Mouse (Mus musculus) limb, embryonic 13.5 days (tissue): ENCODE measurements at regions not wholly inside any gene's neighbourhood (a gene's known extent, or its start where the extent isn't known, plus 50 kb on each side); places are given as distances from the start of the nearest gene placed in this dataset.
A peak's percentile ranks its signal among the peaks of the same experiment; 100 is the strongest.

Source experiments
- ATAC-seq: fragments of 200-750 bp; cut with Nextera tagmentation; 2 replicates; pipeline ENCODE4 v1.8.0; 2017; ENCODE audit warnings: low read depth, moderate number of reproducible peaks, moderate TSS enrichment; ENCODE audit not compliant: low FRiP score
- H3K27ac ChIP-seq: fragments of 300-500 bp; sonication (generic); 2 replicates; pipeline ENCODE4 v1.5.1; 2015; ENCODE audit warnings: inconsistent platforms, mild to moderate bottlenecking, moderate library complexity
- H3K27me3 ChIP-seq: fragments of 300-500 bp; sonication (generic); 2 replicates; pipeline ENCODE4 v1.6.1; 2015; ENCODE audit warnings: mild to moderate bottlenecking, inconsistent platforms
- H3K36me3 ChIP-seq: fragments of 300-500 bp; sonication (generic); 2 replicates; pipeline ENCODE4 v1.6.1; 2015; ENCODE audit warnings: inconsistent platforms, mild to moderate bottlenecking, moderate library complexity
- H3K4me1 ChIP-seq: fragments of 300-500 bp; sonication (generic); 2 replicates; pipeline ENCODE4 v1.6.1; 2015; ENCODE audit warnings: inconsistent platforms
- H3K4me2 ChIP-seq: fragments of 300-500 bp; sonication (generic); replicated peaks from 2 replicates; pipeline ENCODE4 v1.6.1; 2015; ENCODE audit warnings: inconsistent platforms, mild to moderate bottlenecking, moderate library complexity
- H3K4me3 ChIP-seq: fragments of 300-500 bp; sonication (generic); 2 replicates; pipeline ENCODE4 v1.5.1; 2015; ENCODE audit warnings: moderate library complexity, mild to moderate bottlenecking, inconsistent platforms
- H3K9ac ChIP-seq: fragments of 300-500 bp; sonication (generic); 2 replicates; pipeline ENCODE4 v1.6.1; 2015; ENCODE audit warnings: mild to moderate bottlenecking, inconsistent platforms
- H3K9me3 ChIP-seq: fragments of 300-500 bp; sonication (generic); 2 replicates; pipeline ENCODE4 v1.6.1; 2016; ENCODE audit warnings: inconsistent platforms
- whole genome bisulfite sequencing: fragments of 180-500 bp; shearing (Covaris S2); methylation state at CpG from one replicate; pipeline ENCODE4 v1.1.7; 2015; 5-methylcytosine and 5-hydroxymethylcytosine counted together

DNA sequence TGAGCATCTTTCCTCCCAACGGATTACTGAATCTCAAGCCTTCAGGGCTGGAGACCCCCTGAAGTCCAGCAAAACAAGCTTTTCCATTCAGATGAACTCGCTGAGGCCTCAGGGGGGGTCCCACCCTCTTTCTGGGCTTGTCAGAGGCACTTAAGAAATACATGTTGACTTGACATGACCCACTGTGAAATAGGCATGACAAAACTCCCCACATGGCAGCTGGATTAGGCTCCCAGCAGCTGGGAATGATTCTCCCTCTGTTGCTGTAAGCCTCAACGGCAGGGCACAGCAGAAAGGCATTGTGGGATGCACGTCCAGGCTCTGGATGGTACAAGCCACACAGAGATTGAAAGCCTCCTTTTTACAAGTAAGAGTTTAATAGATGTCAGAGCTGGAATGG lies 110.5 kb downstream of the Slc4a3 start:
- 48% methylated on average over 4 of the region's 4 CpGs for WGBS
- H3K36me3 ChIP-seq, result no peaks in the 10 kb centered on the region
- H3K4me1 ChIP-seq, result peaks cover 30% of the 10 kb centered on the region
- no peak overlapping the region for H3K9ac ChIP-seq
- ATAC-seq, result no peak
- no peaks in the 10 kb centered on the region for H3K27me3 ChIP-seq
- peak overlapping the region; percentile 22; the same call in 1 of the 2 replicates for H3K27ac ChIP-seq
- no peak overlapping the region for H3K4me2 ChIP-seq
- no peaks in the 10 kb centered on the region for H3K9me3 ChIP-seq
- no peak overlapping the region for H3K4me3 ChIP-seq

DNA sequence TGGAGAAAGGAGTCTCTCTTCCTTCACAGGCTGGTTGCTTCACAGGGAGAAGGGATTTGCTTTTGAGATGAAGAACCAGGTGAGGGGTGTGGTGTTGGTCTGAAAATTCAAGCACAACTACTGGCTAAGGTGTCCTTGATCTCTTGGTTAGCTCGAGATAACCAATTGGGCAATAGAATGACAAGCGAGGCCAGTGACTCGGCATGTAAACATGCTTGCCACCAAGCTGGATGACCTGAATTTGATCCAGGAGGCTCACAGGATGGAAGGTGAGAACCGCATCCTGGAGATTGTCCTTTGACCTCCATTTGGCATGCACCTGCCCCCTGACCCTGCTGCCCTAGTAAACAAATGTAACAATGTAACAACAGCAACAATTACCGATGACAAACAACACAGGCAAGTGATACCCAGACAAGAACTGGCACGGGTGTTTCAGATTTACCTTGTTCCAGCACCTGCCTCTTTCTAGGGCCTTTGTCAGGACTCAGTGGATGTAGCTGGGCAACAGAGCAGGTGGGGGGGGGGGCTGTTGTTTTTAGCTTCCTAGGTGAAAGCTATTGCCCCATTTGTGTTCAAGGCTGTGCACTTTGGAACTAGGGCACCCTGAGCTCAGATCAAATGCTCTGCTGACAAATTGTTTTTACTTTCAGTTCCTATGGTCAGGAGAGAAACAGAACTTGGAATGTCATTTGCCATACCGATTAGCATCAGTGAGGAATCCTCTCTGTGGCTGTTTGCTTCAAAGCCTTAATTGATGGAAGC lies 114.5 kb downstream of the Slc4a3 start:
- Histone ChIP-seq H3K4me3 (no peak overlapping the region), H3K27ac (no peak overlapping the region), H3K4me2 (no peak overlapping the region), H3K9ac (no peak overlapping the region), H3K4me1 (peaks cover 32% of the 10 kb centered on the region), H3K9me3 (no peaks in the 10 kb centered on the region), H3K36me3 (no peaks in the 10 kb centered on the region), H3K27me3 (0 out of 2 replicates have a peak, but pooled peaks cover 4% of the 10 kb centered on the region)
- 75% methylated on average over 7 of the region's 7 CpGs for WGBS
- no peak for ATAC-seq

DNA sequence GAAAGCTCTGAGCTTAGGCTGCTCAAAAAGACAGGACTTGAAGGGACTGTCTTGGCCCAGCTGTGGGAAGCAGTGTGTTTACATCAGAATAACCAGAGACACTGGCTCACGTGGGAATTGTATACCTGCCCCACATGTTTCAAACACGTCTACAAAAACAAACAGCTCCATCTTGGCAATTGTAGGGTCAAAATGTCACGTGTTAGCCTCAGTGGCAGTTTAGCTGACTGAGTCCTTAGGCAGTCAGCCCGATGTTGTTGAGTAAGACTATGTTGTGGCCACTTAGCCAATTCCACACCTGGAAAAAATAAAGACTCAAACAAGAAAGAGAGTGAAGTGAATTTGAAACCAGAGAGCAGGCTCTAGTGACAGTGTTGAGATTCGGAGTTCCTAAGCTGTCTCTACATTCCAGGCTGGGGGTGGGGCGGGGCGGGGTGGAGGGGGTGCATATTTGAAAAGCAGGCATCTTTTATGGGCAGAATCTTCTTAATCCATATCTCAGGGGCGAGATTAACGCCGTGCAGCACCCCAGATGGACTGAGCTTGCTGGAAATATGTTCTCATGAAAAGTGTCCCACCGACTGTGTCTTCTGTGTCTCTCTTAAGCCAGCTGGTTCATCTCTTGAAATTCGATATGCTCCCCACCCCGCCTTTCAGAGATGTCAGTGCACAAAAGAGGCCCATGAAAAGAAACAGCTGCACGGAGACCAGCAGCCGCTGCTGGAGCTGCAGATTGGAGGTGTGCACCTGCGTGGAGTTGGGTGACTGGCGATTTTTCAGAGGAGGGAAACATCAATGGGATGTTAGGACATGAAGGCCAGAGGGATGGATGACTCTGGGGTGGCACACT lies 116.3 kb downstream of the Slc4a3 start:
- Histone ChIP-seq H3K4me2 (peak overlapping the region; percentile 42), H3K9ac (no peak overlapping the region), H3K27ac (no peak overlapping the region; the same call in 1 of the 2 replicates), H3K4me3 (no peak overlapping the region), H3K36me3 (no peaks in the 10 kb centered on the region), H3K9me3 (0 out of 2 replicates have a peak, but pooled peaks cover 4% of the 10 kb centered on the region), H3K4me1 (peaks cover 20% of the 10 kb centered on the region), H3K27me3 (0 out of 2 replicates have a peak, but pooled peaks cover 4% of the 10 kb centered on the region)
- ATAC-seq, result peak; percentile 85
- WGBS, result 8% methylated on average over 17 of the region's 17 CpGs

DNA sequence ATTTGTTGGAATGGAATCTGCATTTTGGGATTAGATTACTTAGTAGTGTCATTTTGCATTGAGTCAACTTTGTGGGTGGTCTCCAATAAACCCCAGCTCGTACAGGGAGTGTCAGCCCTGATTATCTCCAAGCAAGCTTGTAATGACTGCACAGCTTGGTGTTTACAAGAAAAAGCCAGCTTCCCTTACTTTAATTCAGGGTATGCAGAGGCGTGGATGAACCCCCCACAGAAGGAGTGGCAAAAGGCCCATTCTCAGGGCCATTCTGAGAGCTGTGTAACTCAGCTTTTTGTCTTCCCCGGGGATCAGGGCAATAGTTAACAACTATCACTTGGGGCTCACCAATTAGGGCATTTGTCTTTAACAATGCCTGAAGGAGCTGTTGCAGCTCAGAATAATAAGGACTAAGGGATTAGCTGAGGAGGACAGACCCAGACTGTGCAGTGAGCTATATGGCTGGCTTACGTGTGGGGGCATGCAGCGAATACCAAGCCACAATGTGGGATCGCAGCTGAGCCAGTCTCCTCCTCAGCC lies 121.7 kb downstream of the Slc4a3 start:
- Histone ChIP-seq H3K4me2 (no peak overlapping the region), H3K36me3 (no peaks in the 10 kb centered on the region), H3K27me3 (peaks cover 9% of the 10 kb centered on the region; the same call in 1 of the 2 replicates), H3K4me3 (no peak overlapping the region), H3K27ac (no peak overlapping the region), H3K9ac (no peak overlapping the region), H3K4me1 (peaks cover 14% of the 10 kb centered on the region), H3K9me3 (0 out of 2 replicates have a peak, but pooled peaks cover 4% of the 10 kb centered on the region)
- 27% methylated on average over 6 of the region's 6 CpGs for WGBS
- ATAC-seq, result peak; percentile 44

- H3K9ac ChIP-seq, result no peak overlapping the region
- no peak for ATAC-seq
- WGBS, result 81% methylated on average over 4 of the region's 4 CpGs
- 0 out of 2 replicates have a peak, but pooled peaks cover 10% of the 10 kb centered on the region for H3K9me3 ChIP-seq
- no peak overlapping the region for H3K4me3 ChIP-seq
- no peak overlapping the region for H3K27ac ChIP-seq
- peaks cover 7% of the 10 kb centered on the region; the same call in 1 of the 2 replicates for H3K27me3 ChIP-seq
- H3K36me3 ChIP-seq, result no peaks in the 10 kb centered on the region
- H3K4me2 ChIP-seq, result no peak overlapping the region
- H3K4me1 ChIP-seq, result peaks cover 12% of the 10 kb centered on the region; the same call in 1 of the 2 replicates
Measured at GRCm38 (mm10) chr1:75676295-75676694, 130.2 kb downstream of the Slc4a3 start.

- no peak for ATAC-seq
- Histone ChIP-seq H3K27me3 (peaks cover 3% of the 10 kb centered on the region; the same call in 1 of the 2 replicates), H3K4me2 (no peak overlapping the region), H3K4me1 (peaks cover 12% of the 10 kb centered on the region; the same call in 1 of the 2 replicates), H3K9ac (no peak overlapping the region), H3K36me3 (no peaks in the 10 kb centered on the region), H3K4me3 (no peak overlapping the region), H3K9me3 (peaks cover 16% of the 10 kb centered on the region), H3K27ac (no peak overlapping the region)
- 73% methylated on average over 5 of the region's 5 CpGs for WGBS
Measured at GRCm38 (mm10) chr1:75677695-75678094, 131.6 kb downstream of the Slc4a3 start.

- H3K4me1 ChIP-seq, result peaks cover 12% of the 10 kb centered on the region; the same call in 1 of the 2 replicates
- peaks cover 16% of the 10 kb centered on the region for H3K9me3 ChIP-seq
- no peak overlapping the region for H3K4me3 ChIP-seq
- WGBS, result 34% methylated on average over 4 of the region's 4 CpGs
- 0 out of 2 replicates have a peak, but pooled peaks cover 3% of the 10 kb centered on the region for H3K27me3 ChIP-seq
- H3K27ac ChIP-seq, result no peak overlapping the region
- ATAC-seq, result no peak
- H3K9ac ChIP-seq, result no peak overlapping the region
- no peaks in the 10 kb centered on the region for H3K36me3 ChIP-seq
- no peak overlapping the region for H3K4me2 ChIP-seq
Measured at GRCm38 (mm10) chr1:75678279-75678678, 132.2 kb downstream of the Slc4a3 start.

DNA sequence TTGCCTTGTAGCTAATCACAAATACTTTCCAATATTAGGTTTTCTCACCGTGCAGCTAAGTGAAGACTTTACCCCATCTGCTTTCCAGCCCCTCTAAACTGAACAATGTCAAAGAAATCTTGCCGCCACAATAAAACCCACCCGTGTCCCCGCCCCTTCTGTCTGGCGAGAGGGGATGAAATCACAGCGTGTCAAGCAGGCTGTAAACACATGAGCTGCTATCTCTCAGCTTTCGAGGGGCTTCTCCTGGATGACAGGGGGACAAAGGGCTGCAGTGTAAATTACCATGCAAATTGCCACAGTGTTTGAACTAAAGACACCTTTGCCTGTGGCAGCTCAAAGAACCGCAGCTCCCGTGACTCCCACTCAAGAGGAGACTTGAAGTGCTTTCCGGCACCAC lies 134.3 kb downstream of the Slc4a3 start:
- H3K4me1 ChIP-seq, result peaks cover 12% of the 10 kb centered on the region; the same call in 1 of the 2 replicates
- 0 out of 2 replicates have a peak, but pooled peaks cover 3% of the 10 kb centered on the region for H3K27me3 ChIP-seq
- H3K9me3 ChIP-seq, result peaks cover 16% of the 10 kb centered on the region
- peak overlapping the region; percentile 40 for H3K4me2 ChIP-seq
- H3K27ac ChIP-seq, result no peak overlapping the region
- 0 out of 2 replicates have a peak overlapping the region, but pooled peaks have one; percentile 19 for H3K9ac ChIP-seq
- ATAC-seq, result no peak
- H3K4me3 ChIP-seq, result no peak overlapping the region
- no peaks in the 10 kb centered on the region for H3K36me3 ChIP-seq
- 11% methylated on average over 10 of the region's 10 CpGs for WGBS

- Histone ChIP-seq H3K4me3 (no peak overlapping the region), H3K4me1 (peaks cover 12% of the 10 kb centered on the region; the same call in 1 of the 2 replicates), H3K27ac (no peak overlapping the region), H3K27me3 (0 out of 2 replicates have a peak, but pooled peaks cover 3% of the 10 kb centered on the region), H3K36me3 (no peaks in the 10 kb centered on the region), H3K9me3 (peaks cover 8% of the 10 kb centered on the region), H3K9ac (no peak overlapping the region), H3K4me2 (no peak overlapping the region)
- 95% methylated on average over 5 of the region's 5 CpGs for WGBS
- no peak for ATAC-seq
Measured at GRCm38 (mm10) chr1:75681913-75682312, 135.8 kb downstream of the Slc4a3 start.

DNA sequence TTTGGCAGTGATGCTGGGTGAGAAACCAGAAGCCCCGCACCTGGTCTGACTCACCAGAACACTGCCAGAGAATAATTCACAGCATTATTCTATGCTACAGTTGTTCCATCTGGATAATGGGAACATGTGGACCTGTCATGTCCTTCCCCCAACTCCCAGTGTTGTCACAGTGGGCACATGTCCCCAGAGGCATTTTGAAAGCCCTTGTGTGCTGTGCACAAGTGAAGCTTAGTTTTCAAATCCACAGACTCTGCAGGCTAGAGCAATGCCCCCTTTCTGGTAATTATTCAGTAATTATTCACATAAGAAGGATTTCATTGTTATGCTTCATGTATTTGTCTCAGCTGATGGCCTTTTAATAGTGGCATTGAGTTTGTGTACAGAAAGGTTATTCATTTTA lies 146.7 kb downstream of the Slc4a3 start:
- Histone ChIP-seq H3K9ac (no peak overlapping the region), H3K4me1 (peaks cover 19% of the 10 kb centered on the region), H3K4me3 (no peak overlapping the region), H3K27ac (no peak overlapping the region; the same call in 1 of the 2 replicates), H3K36me3 (no peaks in the 10 kb centered on the region), H3K4me2 (no peak overlapping the region), H3K9me3 (no peaks in the 10 kb centered on the region), H3K27me3 (no peaks in the 10 kb centered on the region)
- 67% methylated on average over 1 of the region's 1 CpGs for WGBS
- ATAC-seq, result no peak

DNA sequence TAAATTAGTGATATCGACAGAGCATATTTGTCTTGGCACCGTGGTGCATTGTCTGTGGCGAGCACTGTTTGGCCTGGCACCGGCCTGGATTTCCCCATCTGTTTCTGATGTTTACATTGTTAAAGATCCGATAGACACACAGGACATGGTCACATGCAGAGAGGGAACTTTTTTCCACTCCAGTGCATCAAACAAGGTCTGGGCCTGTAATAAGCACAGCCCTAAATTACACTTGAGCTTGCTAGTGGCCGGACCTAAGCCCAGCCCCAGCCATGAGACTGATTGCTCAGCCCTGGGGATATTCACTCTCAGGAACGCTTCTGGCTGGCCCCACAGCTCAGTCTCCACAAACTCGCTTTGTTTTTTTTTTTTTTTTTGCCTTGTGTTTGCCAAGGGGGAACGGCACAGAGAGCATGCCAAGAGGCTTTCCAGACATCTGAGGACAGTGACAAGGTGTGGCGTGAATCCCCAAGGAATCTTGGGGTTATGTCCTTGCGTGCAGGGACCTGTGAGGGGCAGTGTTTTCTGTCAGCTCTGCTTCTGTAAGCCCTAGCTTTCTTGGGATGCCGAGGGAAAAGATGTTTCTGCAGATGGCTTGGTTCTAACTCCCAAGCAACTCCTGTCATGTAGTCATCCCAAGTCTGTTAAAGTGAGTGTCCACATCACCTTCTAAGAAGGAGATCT lies 147.3 kb downstream of the Slc4a3 start:
- Histone ChIP-seq H3K27ac (peak overlapping the region; percentile 33; the same call in 1 of the 2 replicates), H3K36me3 (no peaks in the 10 kb centered on the region), H3K4me3 (no peak overlapping the region), H3K9ac (no peak overlapping the region), H3K9me3 (no peaks in the 10 kb centered on the region), H3K4me2 (no peak overlapping the region), H3K27me3 (no peaks in the 10 kb centered on the region), H3K4me1 (peaks cover 19% of the 10 kb centered on the region)
- no peak; the same call in 1 of the 2 replicates for ATAC-seq
- WGBS, result 22% methylated on average over 12 of the region's 12 CpGs
